Mouse (Mus musculus): Measurements from ENCODE around the gene Adprhl2. TPM values are rescaled to one million over a fixed set of nuclear protein-coding genes. Genes with fewer than 3 reads are reported as not detected.

The Adprhl2 gene
- total RNA-seq, 2 experiments from 2014 or later = 34.0 to 34.9 TPM

Other genes starting within 250 kb of the Adprhl2 start
- 10 to 100 TPM; 18.2 to 23.2 TPM for gene Lsm10, start 225.1 kb downstream of the Adprhl2 start, total RNA-seq (2021)
- 10 to 100 TPM; 48.4 to 53.0 TPM for gene Stk40, start 217.7 kb downstream of the Adprhl2 start, total RNA-seq (2021)
- gene Eva1b, start 174.0 kb downstream of the Adprhl2 start, total RNA-seq (2021) = 10 to 100 TPM; 36.3 to 41.2 TPM
- 1 to 10 TPM; 3.3 to 3.9 TPM for gene Sh3d21, start 158.2 kb downstream of the Adprhl2 start, total RNA-seq (2021)
- gene Thrap3, start 118.9 kb downstream of the Adprhl2 start, total RNA-seq (2021) = 100 to 1,000 TPM; 177 to 229 TPM
- gene Map7d1, start 65.4 kb downstream of the Adprhl2 start, total RNA-seq (2021) = 10 to 100 TPM; 60.4 to 72.7 TPM
- gene Trappc3, start 59.4 kb downstream of the Adprhl2 start, total RNA-seq (2021) = 10 to 100 TPM; 73.1 to 74.8 TPM
- gene Col8a2, start 34.9 kb downstream of the Adprhl2 start, total RNA-seq (2021) = 1 to 10 TPM; 5.5 to 5.6 TPM
- gene Tekt2, start 4.0 kb upstream of the Adprhl2 start, total RNA-seq (2021) = 1 to 10 TPM in 1 of 2 experiments, under 1 TPM in 1; 0.57 to 2.8 TPM
- gene Ago3, start 107.9 kb upstream of the Adprhl2 start, total RNA-seq (2021) = 10 to 100 TPM; 11.1 to 18.3 TPM
- 10 to 100 TPM; 27.1 to 34.1 TPM for gene Ago1, start 146.9 kb upstream of the Adprhl2 start, total RNA-seq (2021)
- 1 to 10 TPM; 4.0 to 6.4 TPM for gene Ago4, start 211.8 kb upstream of the Adprhl2 start, total RNA-seq (2021)
- gene Clspn, start 235.2 kb upstream of the Adprhl2 start, total RNA-seq (2021) = 1 to 10 TPM; 8.5 to 8.9 TPM